Mouse (Mus musculus) brain, embryonic 14.5 days (tissue): Measurements from ENCODE around the gene Prr5.

ENCODE experiments used
- CTCF ChIP-seq: fragments of 200-500 bp; IDR thresholded peaks from 2 replicates; pipeline ENCODE4 v1.5.1; 2012; ENCODE audit warnings: inconsistent platforms, mild to moderate bottlenecking, moderate library complexity, borderline replicate concordance; ENCODE audit not compliant: insufficient read depth, insufficient read length; ENCODE audit errors: extremely low read depth
- POLR2A ChIP-seq: fragments of 200-500 bp; IDR thresholded peaks from 2 replicates; pipeline ENCODE4 v1.6.1; 2012; ENCODE audit warnings: mild to moderate bottlenecking, inconsistent platforms, borderline replicate concordance; ENCODE audit not compliant: poor library complexity, insufficient read depth, insufficient read length, severe bottlenecking; ENCODE audit errors: extremely low read depth

- TF ChIP-seq CTCF, result no peak
- no peak for TF ChIP-seq POLR2A
These were observed 12.8 kb downstream of the Prr5 start for GRCm38 (mm10) chr15:84682206-84682605.
